Mouse (Mus musculus) brain, embryonic 14.5 days (tissue): ENCODE measurements at regions not wholly inside any gene's neighbourhood (a gene's known extent, or its start where the extent isn't known, plus 50 kb on each side); places are given as distances from the start of the nearest gene placed in this dataset.

Experiments
- CTCF ChIP-seq: fragments of 200-500 bp; IDR thresholded peaks from 2 replicates; pipeline ENCODE4 v1.5.1; 2012; ENCODE audit warnings: inconsistent platforms, mild to moderate bottlenecking, moderate library complexity, borderline replicate concordance; ENCODE audit not compliant: insufficient read depth, insufficient read length; ENCODE audit errors: extremely low read depth
- POLR2A ChIP-seq: fragments of 200-500 bp; IDR thresholded peaks from 2 replicates; pipeline ENCODE4 v1.6.1; 2012; ENCODE audit warnings: mild to moderate bottlenecking, inconsistent platforms, borderline replicate concordance; ENCODE audit not compliant: poor library complexity, insufficient read depth, insufficient read length, severe bottlenecking; ENCODE audit errors: extremely low read depth

DNA sequence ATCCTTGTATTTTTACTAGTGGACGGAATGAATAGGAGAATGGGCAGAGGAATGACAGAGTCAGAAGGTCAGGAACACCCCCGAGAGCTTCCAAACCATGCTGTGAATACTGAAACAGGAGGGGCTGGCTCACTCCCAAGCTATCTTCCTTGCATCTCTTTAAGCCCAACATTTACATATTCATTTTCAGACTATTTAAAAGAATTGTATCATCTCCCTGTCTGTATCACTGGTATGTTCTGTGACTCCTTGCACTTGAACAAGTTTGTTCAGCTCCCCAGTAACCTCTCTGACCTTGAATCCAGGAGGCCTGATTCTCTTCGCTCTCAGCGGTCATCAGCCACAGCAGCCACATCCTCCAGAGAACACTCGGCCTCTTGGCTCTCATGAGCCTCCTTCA lies 132.4 kb upstream of the Rora start:
- TF ChIP-seq CTCF = no peak
- TF ChIP-seq POLR2A = no peak
